Comparison of ENCODE assay signal across 9 mouse cellular contexts in the genomic region with DNA sequence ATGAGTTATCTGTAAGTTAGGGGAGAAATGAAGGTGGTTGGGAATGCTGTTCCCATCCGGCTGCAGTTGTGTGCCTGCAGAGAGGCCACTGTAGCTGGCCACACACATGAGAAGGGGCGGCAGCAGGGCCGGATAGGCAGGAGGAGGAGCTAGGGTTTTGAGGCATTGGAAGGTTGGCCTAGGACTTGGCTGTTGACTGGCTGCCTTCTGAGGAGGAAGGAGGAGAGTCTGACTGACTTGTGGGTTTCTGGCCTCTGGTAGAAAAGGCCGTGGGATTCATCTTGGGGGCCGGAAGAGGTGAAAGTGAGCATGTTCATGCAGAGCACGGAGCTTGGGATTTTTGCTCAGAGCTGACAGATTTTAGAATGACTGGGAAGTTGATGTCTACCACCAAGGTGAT. TPM values are rescaled to one million over a fixed set of nuclear protein-coding genes. Genes with fewer than 3 reads are reported as not detected.
DNase-seq lines count a peak whose midpoint lies in the region; ATAC-seq and TF ChIP-seq lines count a peak whose summit lies in the region.
"Had no signal": no experiment of that assay in that cellular context is flagged by ENCODE, and none has a peak within 500 bp of the region (broad histone marks: within the 10 kb centered on the region; RNA-seq: fewer than 3 reads in every experiment).

No protein-coding gene starts in this region.

- no peaks in the 10 kb centered on the region for H3K9me3 ChIP-seq in liver, embryonic 11.5 days (ENCODE audit: control insufficient read depth, low read length)
- H3K9me3 ChIP-seq in liver, embryonic 12.5 days (replicated peaks) = no peaks in the 10 kb centered on the region
- no peaks in the 10 kb centered on the region for H3K9me3 ChIP-seq in lung, embryonic 14.5 days (ENCODE audit: low read depth, low read length)
- no peaks in the 10 kb centered on the region for H3K9me3 ChIP-seq in midbrain, embryonic 13.5 days
- H3K9me3 ChIP-seq: limb, embryonic 12.5 days had no signal

- H3K4me3 ChIP-seq in liver, embryonic 11.5 days (ENCODE audit: low read depth, low read length) = no peak overlapping the region
- no peak overlapping the region for H3K4me3 ChIP-seq in liver, embryonic 12.5 days
- H3K4me3 ChIP-seq in lung, embryonic 14.5 days (ENCODE audit: low read depth, low read length) = no peak overlapping the region
- no peak overlapping the region for H3K4me3 ChIP-seq in midbrain, embryonic 13.5 days (replicated peaks)
- H3K4me3 ChIP-seq: limb, embryonic 12.5 days had no signal

- 39% methylated on average over 6 of the region's 6 CpGs for WGBS in liver, embryonic 11.5 days
- WGBS in liver, embryonic 12.5 days (ENCODE audit: insufficient replicate concordance) = 32% methylated on average over 6 of the region's 6 CpGs
- WGBS in lung, embryonic 14.5 days = 49% methylated on average over 6 of the region's 6 CpGs
- 72% methylated on average over 6 of the region's 6 CpGs for WGBS in midbrain, embryonic 13.5 days

- H3K27ac ChIP-seq in liver, embryonic 11.5 days (ENCODE audit: low read depth, low read length) = no peak overlapping the region
- no peak overlapping the region for H3K27ac ChIP-seq in liver, embryonic 12.5 days
- H3K27ac ChIP-seq in lung, embryonic 14.5 days (ENCODE audit: low read depth) = no peak overlapping the region
- H3K27ac ChIP-seq in midbrain, embryonic 13.5 days = no peak overlapping the region
- H3K27ac ChIP-seq: limb, embryonic 12.5 days had no signal

- no peak overlapping the region; the same call in 1 of the 2 replicates for H3K9ac ChIP-seq in liver, embryonic 11.5 days (ENCODE audit: low read depth, low read length)
- no peak overlapping the region for H3K9ac ChIP-seq in liver, embryonic 12.5 days
- H3K9ac ChIP-seq in lung, embryonic 14.5 days = no peak overlapping the region
- H3K9ac ChIP-seq in midbrain, embryonic 13.5 days (replicated peaks) = no peak overlapping the region
- H3K9ac ChIP-seq: limb, embryonic 12.5 days had no signal

- H3K36me3 ChIP-seq in liver, embryonic 11.5 days (ENCODE audit: control insufficient read depth, insufficient read depth, low read length) = peaks cover 10% of the 10 kb centered on the region; the same call in 1 of the 2 replicates
- H3K36me3 ChIP-seq in liver, embryonic 12.5 days = peaks cover 71% of the 10 kb centered on the region
- peaks cover 3% of the 10 kb centered on the region; the same call in 1 of the 2 replicates for H3K36me3 ChIP-seq in lung, embryonic 14.5 days (ENCODE audit: insufficient read depth)
- H3K36me3 ChIP-seq in midbrain, embryonic 13.5 days = peaks cover 36% of the 10 kb centered on the region

- H3K27me3 ChIP-seq in liver, embryonic 11.5 days (replicated peaks; ENCODE audit: control insufficient read depth, insufficient read depth, low read length) = no peaks in the 10 kb centered on the region
- no peaks in the 10 kb centered on the region for H3K27me3 ChIP-seq in liver, embryonic 12.5 days (replicated peaks)
- H3K27me3 ChIP-seq in lung, embryonic 14.5 days (ENCODE audit: insufficient read depth, low read length) = no peaks in the 10 kb centered on the region
- no peaks in the 10 kb centered on the region for H3K27me3 ChIP-seq in midbrain, embryonic 13.5 days
- H3K27me3 ChIP-seq: limb, embryonic 12.5 days had no signal

- no peak for TF ChIP-seq CTCF in lung, embryonic 14.5 days (IDR thresholded peaks at IDR 0.05; ENCODE audit: low read depth)

- ATAC-seq in liver, embryonic 11.5 days (replicated peaks; ENCODE audit: low FRiP score) = peak; percentile 51
- no peak for ATAC-seq in liver, embryonic 12.5 days
- ATAC-seq in lung, embryonic 14.5 days (ENCODE audit: insufficient read depth) = peak; percentile 78
- ATAC-seq in midbrain, embryonic 13.5 days = no peak
- ATAC-seq in erythroid progenitor cell, adult 5-6 weeks (replicated peaks; ENCODE audit: low FRiP score, poor library complexity, severe bottlenecking) = no peak

- H3K4me1 ChIP-seq in liver, embryonic 11.5 days (replicated peaks; ENCODE audit: control insufficient read depth, insufficient read depth, low read length) = peaks cover 8% of the 10 kb centered on the region
- peaks cover 34% of the 10 kb centered on the region for H3K4me1 ChIP-seq in liver, embryonic 12.5 days
- no peaks in the 10 kb centered on the region for H3K4me1 ChIP-seq in lung, embryonic 14.5 days (ENCODE audit: insufficient read depth)
- H3K4me1 ChIP-seq in midbrain, embryonic 13.5 days (replicated peaks) = peaks cover 5% of the 10 kb centered on the region; the same call in 1 of the 2 replicates

- intact Hi-C loops in heart, postnatal 36 days (cut with DNase I) = loop anchor here (2.0 to 10.0 kb wide), 2 partner anchors 21 to 393 kb away; no protein-coding TSS in a partner anchor

- no peak for DNase-seq in liver, embryonic 11.5 days (ENCODE audit: low spot score)
- DNase-seq in heart, postnatal 36 days = peak; percentile 44 to 47
- DNase-seq in lung, embryonic 14.5 days = peak; percentile 40
- DNase-seq in thymus, postnatal 14 days = peak; percentile 63
- DNase-seq in left cerebral cortex, adult 11 months (ENCODE audit: low spot score) = no peak

- no peak overlapping the region for H3K4me2 ChIP-seq in liver, embryonic 11.5 days
- no peak overlapping the region for H3K4me2 ChIP-seq in liver, embryonic 12.5 days
- no peak overlapping the region for H3K4me2 ChIP-seq in lung, embryonic 14.5 days
- H3K4me2 ChIP-seq in midbrain, embryonic 13.5 days (replicated peaks) = no peak overlapping the region
- H3K4me2 ChIP-seq: limb, embryonic 12.5 days had no signal

RNA-seq across cellular contexts. Expression of gene Jade1, which starts 32.1 kb away (rescaled TPM):
- polyA plus RNA-seq in liver, embryonic 11.5 days (2014; fragmentation: Nextera tagmentation; extraction: Ambion mirVana) = 16.7 and 18.6 TPM in 2 replicates
- 13.8 and 14.0 TPM in 2 replicates for polyA plus RNA-seq in liver, embryonic 12.5 days (2016; fragmentation: Nextera tagmentation; extraction: Ambion mirVana)
- 10 to 100 TPM; 30.2 to 41.1 TPM for total RNA-seq in heart, postnatal 36 days (2021)
- polyA plus RNA-seq in lung, embryonic 14.5 days (2014; fragmentation: Nextera tagmentation; extraction: Ambion mirVana) = 10.3 and 10.5 TPM in 2 replicates
- polyA plus RNA-seq in midbrain, embryonic 13.5 days (2015; fragmentation: Nextera tagmentation; extraction: Ambion mirVana) = 10.5 and 13.2 TPM in 2 replicates
- total RNA-seq in erythroid progenitor cell, adult 5-6 weeks (2015; ENCODE audit: low replicate concordance) = 35.0 and 40.2 TPM in 2 replicates
- total RNA-seq in erythroid progenitor cell, adult 5-6 weeks (2017; ENCODE audit: low replicate concordance) = 34.0 and 38.2 TPM in 2 replicates

Comparison
In these comparisons a context has a peak if more than half of its experiments do, and no peak if none do; other contexts are left out.
1. ATAC-seq: peak in liver, embryonic 11.5 days (single experiment) and lung, embryonic 14.5 days (single experiment); none in liver, embryonic 12.5 days (single experiment), midbrain, embryonic 13.5 days (single experiment) and erythroid progenitor cell, adult 5-6 weeks (single experiment).
2. DNase-seq: peak in heart, postnatal 36 days (2 of 2), lung, embryonic 14.5 days (single experiment) and thymus, postnatal 14 days (single experiment); none in liver, embryonic 11.5 days (single experiment) and left cerebral cortex, adult 11 months (single experiment).